Mouse (Mus musculus) erythroblast, embryonic 14.5 days (primary cell): ENCODE measurements around the gene Ufd1.

Experiments used
- GATA1 ChIP-seq: IDR thresholded peaks from 2 replicates; pipeline ENCODE4 v1.6.1; 2012; ENCODE audit warnings: low read length, inconsistent platforms, mixed read lengths
- TAL1 ChIP-seq: IDR thresholded peaks from 3 replicates; pipeline ENCODE4 v1.6.1; 2012; ENCODE audit warnings: low read length, inconsistent platforms, mixed read lengths

GRCm38 (mm10) chr16:18766390-18766789, 45.2 kb upstream of the Ufd1 start:
- TF ChIP-seq TAL1 = no peak
- TF ChIP-seq GATA1 = no peak
